Mouse (Mus musculus): ENCODE data around the gene Tpd52l2.

- TF ChIP-seq POLR2A (IDR thresholded peaks at IDR 0.05; ENCODE audit: borderline replicate concordance, extremely low read depth, low read depth, low read length) (no peak), CTCF (IDR thresholded peaks at IDR 0.05; ENCODE audit: insufficient read depth, low read length) (no peak)
Observed at GRCm38 (mm10) chr2:181462604-181463003, 34.3 kb upstream of the Tpd52l2 start.
